Mouse (Mus musculus) heart, embryonic 15.5 days (tissue): ENCODE measurements around the gene Frmpd2. TPM values are rescaled to one million over a fixed set of nuclear protein-coding genes. Genes with fewer than 3 reads are reported as not detected.

Source experiments
- ATAC-seq: fragments of 200-750 bp; cut with Nextera tagmentation; replicated peaks from 2 replicates; pipeline ENCODE4 v1.8.0; 2017; ENCODE audit warnings: low read depth, moderate TSS enrichment; ENCODE audit not compliant: insufficient number of reproducible peaks, insufficient read depth, low FRiP score
- H3K27ac ChIP-seq: fragments of 300-500 bp; sonication (generic); 2 replicates; pipeline ENCODE4 v1.5.1; 2015; ENCODE audit warnings: mild to moderate bottlenecking, inconsistent platforms
- H3K27me3 ChIP-seq: fragments of 300-500 bp; sonication (generic); 2 replicates; pipeline ENCODE4 v1.6.1; 2015; ENCODE audit warnings: inconsistent platforms
- H3K36me3 ChIP-seq: fragments of 300-500 bp; sonication (generic); 2 replicates; pipeline ENCODE4 v1.6.1; 2015; ENCODE audit warnings: mild to moderate bottlenecking, inconsistent platforms
- H3K4me1 ChIP-seq: fragments of 300-500 bp; sonication (generic); replicated peaks from 2 replicates; pipeline ENCODE4 v1.6.1; 2015; ENCODE audit warnings: inconsistent platforms
- H3K4me2 ChIP-seq: fragments of 300-500 bp; sonication (generic); 2 replicates; pipeline ENCODE4 v1.6.1; 2015; ENCODE audit warnings: inconsistent platforms, mild to moderate bottlenecking, moderate library complexity
- H3K4me3 ChIP-seq: fragments of 300-500 bp; sonication (generic); 2 replicates; pipeline ENCODE4 v1.5.1; 2015; ENCODE audit warnings: mild to moderate bottlenecking, inconsistent platforms
- H3K9ac ChIP-seq: fragments of 300-500 bp; sonication (generic); 2 replicates; pipeline ENCODE4 v1.6.1; 2015; ENCODE audit warnings: mild to moderate bottlenecking, inconsistent platforms
- H3K9me3 ChIP-seq: fragments of 300-500 bp; sonication (generic); replicated peaks from 2 replicates; pipeline ENCODE4 v1.6.1; 2016; ENCODE audit warnings: inconsistent platforms
- WGBS: fragments of 180-500 bp; shearing (Covaris S2); methylation state at CpG from one replicate; pipeline ENCODE4 v1.1.7; 2015; ENCODE audit warnings: mixed read lengths; 5-methylcytosine and 5-hydroxymethylcytosine counted together
- polyA plus RNA-seq: library from polyadenylated mRNA; unstranded; fragments of >200 nt; fragmentation: Nextera tagmentation; extraction: Ambion mirVana; gene quantifications from 2 replicates; pipeline ENCODE4 v1.2.1, GENCODE M21; 2015

Gene Frmpd2
- polyA plus RNA-seq, 1 experiment from 2014 or later, result 0.03 TPM

GRCm38 (mm10) chr14:33467766-33468165 lies 3.7 kb upstream of the Frmpd2 start:
- H3K4me3 ChIP-seq, result no peak overlapping the region
- no peak overlapping the region for H3K4me2 ChIP-seq
- 65% methylated on average over 6 of the region's 6 CpGs for WGBS
- no peaks in the 10 kb centered on the region for H3K27me3 ChIP-seq
- ATAC-seq, result no peak
- no peak overlapping the region for H3K27ac ChIP-seq
- H3K4me1 ChIP-seq, result no peaks in the 10 kb centered on the region
- H3K9me3 ChIP-seq, result no peaks in the 10 kb centered on the region
- no peaks in the 10 kb centered on the region for H3K36me3 ChIP-seq
- no peak overlapping the region for H3K9ac ChIP-seq

- WGBS, result 39% methylated on average over 2 of the region's 2 CpGs
- no peak for ATAC-seq
- Histone ChIP-seq H3K27me3 (no peaks in the 10 kb centered on the region), H3K4me2 (no peak overlapping the region), H3K9me3 (no peaks in the 10 kb centered on the region), H3K4me1 (peaks cover 3% of the 10 kb centered on the region; the same call in 1 of the 2 replicates), H3K36me3 (no peaks in the 10 kb centered on the region), H3K27ac (no peak overlapping the region), H3K4me3 (no peak overlapping the region), H3K9ac (no peak overlapping the region)
Measured at GRCm38 (mm10) chr14:33474461-33474860, 3.0 kb downstream of the Frmpd2 start.

GRCm38 (mm10) chr14:33476094-33476760 lies 4.7 kb downstream of the Frmpd2 start:
- Histone ChIP-seq H3K4me2 (no peak overlapping the region), H3K9ac (no peak overlapping the region), H3K4me1 (peaks cover 3% of the 10 kb centered on the region; the same call in 1 of the 2 replicates), H3K27me3 (no peaks in the 10 kb centered on the region), H3K4me3 (no peak overlapping the region), H3K9me3 (no peaks in the 10 kb centered on the region), H3K36me3 (no peaks in the 10 kb centered on the region), H3K27ac (no peak overlapping the region)
- no peak for ATAC-seq
- 7% methylated on average over 3 of the region's 3 CpGs for WGBS

GRCm38 (mm10) chr14:33481991-33482390 lies 10.5 kb downstream of the Frmpd2 start:
- Histone ChIP-seq H3K4me1 (no peaks in the 10 kb centered on the region), H3K4me2 (no peak overlapping the region), H3K9me3 (no peaks in the 10 kb centered on the region), H3K4me3 (no peak overlapping the region), H3K36me3 (no peaks in the 10 kb centered on the region), H3K27me3 (no peaks in the 10 kb centered on the region), H3K9ac (no peak overlapping the region), H3K27ac (no peak overlapping the region)
- WGBS, result 36% methylated on average over 3 of the region's 3 CpGs
- no peak for ATAC-seq

GRCm38 (mm10) chr14:33487805-33488550 lies 16.5 kb downstream of the Frmpd2 start:
- H3K9me3 ChIP-seq, result no peaks in the 10 kb centered on the region
- H3K27me3 ChIP-seq, result no peaks in the 10 kb centered on the region
- no peaks in the 10 kb centered on the region for H3K36me3 ChIP-seq
- 0 out of 2 replicates have a peak, but pooled peaks have one; percentile 66 for ATAC-seq
- no peak overlapping the region for H3K27ac ChIP-seq
- H3K4me1 ChIP-seq, result peaks cover 11% of the 10 kb centered on the region
- 0 out of 2 replicates have a peak overlapping the region, but pooled peaks have one; percentile 0 for H3K4me2 ChIP-seq
- WGBS, result 27% methylated on average over 15 of the region's 15 CpGs
- no peak overlapping the region for H3K4me3 ChIP-seq
- no peak overlapping the region for H3K9ac ChIP-seq

- no peak for ATAC-seq
- H3K36me3 ChIP-seq, result no peaks in the 10 kb centered on the region
- no peak overlapping the region for H3K4me2 ChIP-seq
- no peak overlapping the region for H3K9ac ChIP-seq
- WGBS, result 78% methylated on average over 4 of the region's 4 CpGs
- no peaks in the 10 kb centered on the region for H3K9me3 ChIP-seq
- H3K27me3 ChIP-seq, result 0 out of 2 replicates have a peak, but pooled peaks cover 5% of the 10 kb centered on the region
- H3K4me1 ChIP-seq, result peaks cover 12% of the 10 kb centered on the region; the same call in 1 of the 2 replicates
- H3K4me3 ChIP-seq, result no peak overlapping the region
- no peak overlapping the region for H3K27ac ChIP-seq
Measured at GRCm38 (mm10) chr14:33495226-33495625, 23.7 kb downstream of the Frmpd2 start.

GRCm38 (mm10) chr14:33497418-33497817 lies 25.9 kb downstream of the Frmpd2 start:
- Histone ChIP-seq H3K4me1 (peaks cover 12% of the 10 kb centered on the region; the same call in 1 of the 2 replicates), H3K4me2 (no peak overlapping the region), H3K9me3 (no peaks in the 10 kb centered on the region), H3K9ac (no peak overlapping the region), H3K36me3 (no peaks in the 10 kb centered on the region), H3K27ac (no peak overlapping the region), H3K4me3 (no peak overlapping the region), H3K27me3 (0 out of 2 replicates have a peak, but pooled peaks cover 7% of the 10 kb centered on the region)
- WGBS, result 36% methylated on average over 5 of the region's 5 CpGs
- no peak for ATAC-seq

GRCm38 (mm10) chr14:33498849-33499248 lies 27.4 kb downstream of the Frmpd2 start:
- WGBS, result 48% methylated on average over 3 of the region's 3 CpGs

GRCm38 (mm10) chr14:33500631-33501030 lies 29.1 kb downstream of the Frmpd2 start:
- Histone ChIP-seq H3K4me1 (peaks cover 9% of the 10 kb centered on the region; the same call in 1 of the 2 replicates), H3K9me3 (no peaks in the 10 kb centered on the region), H3K27me3 (0 out of 2 replicates have a peak, but pooled peaks cover 4% of the 10 kb centered on the region), H3K4me3 (no peak overlapping the region), H3K4me2 (no peak overlapping the region), H3K9ac (no peak overlapping the region), H3K27ac (no peak overlapping the region), H3K36me3 (no peaks in the 10 kb centered on the region)
- WGBS, result 75% methylated on average over 10 of the region's 10 CpGs
- ATAC-seq, result no peak

More at GRCm38 (mm10) chr14:33498849-33499248, 27.4 kb downstream of the Frmpd2 start:
- H3K4me1 ChIP-seq, result peaks cover 12% of the 10 kb centered on the region; the same call in 1 of the 2 replicates
- no peak overlapping the region for H3K4me2 ChIP-seq
- H3K27ac ChIP-seq, result peak overlapping the region; percentile 28; the same call in 1 of the 2 replicates
- H3K9me3 ChIP-seq, result no peaks in the 10 kb centered on the region
- H3K4me3 ChIP-seq, result no peak overlapping the region
- peak; percentile 65 for ATAC-seq
- no peaks in the 10 kb centered on the region for H3K36me3 ChIP-seq
- no peak overlapping the region for H3K9ac ChIP-seq
- 0 out of 2 replicates have a peak, but pooled peaks cover 7% of the 10 kb centered on the region for H3K27me3 ChIP-seq

GRCm38 (mm10) chr14:33503311-33503710 lies 31.8 kb downstream of the Frmpd2 start:
- H3K4me3 ChIP-seq, result no peak overlapping the region
- H3K9ac ChIP-seq, result no peak overlapping the region
- H3K27ac ChIP-seq, result no peak overlapping the region
- 80% methylated on average over 9 of the region's 9 CpGs for whole genome bisulfite sequencing
- H3K4me1 ChIP-seq, result peaks cover 5% of the 10 kb centered on the region; the same call in 1 of the 2 replicates
- H3K9me3 ChIP-seq, result no peaks in the 10 kb centered on the region
- no peak overlapping the region for H3K4me2 ChIP-seq
- ATAC-seq, result no peak
- H3K36me3 ChIP-seq, result no peaks in the 10 kb centered on the region
- H3K27me3 ChIP-seq, result 0 out of 2 replicates have a peak, but pooled peaks cover 3% of the 10 kb centered on the region

- Histone ChIP-seq H3K27me3 (0 out of 2 replicates have a peak, but pooled peaks cover 3% of the 10 kb centered on the region), H3K9me3 (no peaks in the 10 kb centered on the region), H3K4me2 (no peak overlapping the region), H3K4me1 (no peaks in the 10 kb centered on the region), H3K36me3 (no peaks in the 10 kb centered on the region), H3K4me3 (no peak overlapping the region), H3K9ac (no peak overlapping the region), H3K27ac (no peak overlapping the region)
- no peak for ATAC-seq
- 65% methylated on average over 4 of the region's 4 CpGs for WGBS
Measured at GRCm38 (mm10) chr14:33506696-33507095, 35.2 kb downstream of the Frmpd2 start.
